Mouse (Mus musculus) adipose tissue, adult 10 weeks (tissue): ENCODE data around the gene Mff. TPM values are rescaled to one million over a fixed set of nuclear protein-coding genes. Genes with fewer than 3 reads are reported as not detected.

Experiments used
- polyA plus RNA-seq: library from polyadenylated mRNA; stranded (reverse); fragments of 350-450 nt; fragmentation: Illumina TruSeq; extraction: RNeasy Lipid Tissue Mini Kit (QIAGEN cat#74804); gene quantifications from one replicate; pipeline ENCODE4 v1.2.3, GENCODE M21; 2014; ENCODE audit warnings: low read depth, low replicate concordance

Gene Mff
- 101 TPM for polyA plus RNA-seq

GRCm38 (mm10) chr1:82724339-82725025 lies at the start of gene Mff:
Mff (plus strand) TSS chr1:82724890.

GRCm38 (mm10) chr1:82768269-82768668 lies 43.6 kb downstream of the Mff start, which contains the start of gene Tm4sf20:
Tm4sf20 (minus strand) TSS chr1:82768461.

DNA sequence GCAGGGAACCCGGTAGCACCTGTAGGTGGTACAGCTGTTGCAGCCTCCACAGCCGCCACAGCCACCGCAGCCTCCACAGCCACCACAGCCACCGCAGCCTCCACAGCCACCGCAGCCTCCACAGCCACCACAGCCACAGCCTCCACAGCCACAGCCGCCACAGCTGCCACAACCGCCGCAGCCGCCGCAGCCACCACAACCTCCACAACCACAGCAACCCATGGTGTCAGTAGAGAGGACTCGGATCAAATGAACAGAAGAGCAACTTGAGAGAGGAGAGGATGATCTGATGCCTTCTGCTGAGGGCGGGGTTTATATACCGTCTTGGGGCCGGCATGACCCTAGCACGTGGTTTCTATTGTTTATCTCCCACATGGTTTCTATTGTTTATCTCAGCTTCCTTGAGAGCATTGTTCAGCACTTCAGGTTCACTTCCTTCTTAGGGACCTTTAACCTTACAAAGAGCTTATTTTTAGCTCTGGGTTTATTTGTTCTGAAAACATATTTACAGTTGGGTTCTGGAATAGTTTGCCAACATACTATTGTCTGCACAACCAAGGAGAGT lies 46.4 kb downstream of the Mff start, which contains the start of gene Gm47791:
Gene Gm47791 (minus strand): TSS at position 222 of the 565 bp plus-strand sequence.

Other genes starting within 250 kb of the Mff start
- 11.3 TPM for gene Col4a4, start 138.0 kb upstream of the Mff start, polyA plus RNA-seq
- gene Col4a3, start 138.0 kb upstream of the Mff start, polyA plus RNA-seq, result 7.8 TPM
- not detected for gene Tm4sf20, start 43.6 kb downstream of the Mff start, polyA plus RNA-seq
- not detected for gene Gm47791, start 46.4 kb downstream of the Mff start, polyA plus RNA-seq
- 23.5 TPM for gene Agfg1, start 114.6 kb downstream of the Mff start, polyA plus RNA-seq
- not detected for gene A030005L19Rik, start 188.4 kb downstream of the Mff start, polyA plus RNA-seq
- not detected for gene A030014E15Rik, start 200.0 kb downstream of the Mff start, polyA plus RNA-seq
- not detected for gene Gm6217, start 206.5 kb downstream of the Mff start, polyA plus RNA-seq
- not detected for gene A030003K21Rik, start 218.5 kb downstream of the Mff start, polyA plus RNA-seq
- not detected for gene Gm7544, start 231.1 kb downstream of the Mff start, polyA plus RNA-seq
- not detected for gene Gm47955, start 235.4 kb downstream of the Mff start, polyA plus RNA-seq